ENCODE assay signal across 23 mouse cellular contexts in genomic region chrX:130149216-130149615, GRCm38 (mm10).
DNase-seq lines count a peak whose midpoint lies in the region; ATAC-seq and TF ChIP-seq lines count a peak whose summit lies in the region.
"Had no signal": no experiment of that assay in that cellular context is flagged by ENCODE, and none has a peak within 500 bp of the region (broad histone marks: within the 10 kb centered on the region; RNA-seq: fewer than 3 reads in every experiment).

No protein-coding gene starts in this region.

- no peaks in the 10 kb centered on the region for H3K36me3 ChIP-seq in forebrain, postnatal 0 days (ENCODE audit: insufficient read depth)
- no peaks in the 10 kb centered on the region for H3K36me3 ChIP-seq in forebrain, embryonic 15.5 days
- H3K36me3 ChIP-seq in liver, postnatal 0 days (replicated peaks; ENCODE audit: insufficient read depth, low read length), result no peaks in the 10 kb centered on the region
- no peaks in the 10 kb centered on the region for H3K36me3 ChIP-seq in liver, embryonic 11.5 days (ENCODE audit: control insufficient read depth, insufficient read depth, low read length)
- H3K36me3 ChIP-seq in ES-E14 (ENCODE audit: control insufficient read depth, insufficient read depth, low read length, poor library complexity, severe bottlenecking), result no peaks in the 10 kb centered on the region
- H3K36me3 ChIP-seq: embryonic facial prominence, embryonic 10.5 days; G1E; heart, embryonic 13.5 days; intestine, embryonic 15.5 days; liver, embryonic 13.5 days; midbrain, embryonic 12.5 days had no signal

- DNase-seq in forebrain, postnatal 0 days, result no peak
- DNase-seq in liver, postnatal 0 days, result no peak
- DNase-seq in liver, embryonic 11.5 days (ENCODE audit: low spot score), result no peak
- DNase-seq in ES-E14 (ENCODE audit: low read depth, low spot score), result no peak
- DNase-seq in layer of hippocampus, adult 18-20 months (ENCODE audit: low spot score in 2 of 2), result no peak
- DNase-seq in embryo, embryonic 11 days, result no peak
- DNase-seq: adrenal gland, postnatal 36 days; cerebellum, adult 9-11 months; gastrocnemius, postnatal 36 days; kidney, postnatal 25 days; left cerebral cortex, postnatal 4 days; liver, embryonic 13.5 days; lung, postnatal 14 days had no signal

- no peak overlapping the region for H3K9ac ChIP-seq in forebrain, postnatal 0 days
- no peak overlapping the region for H3K9ac ChIP-seq in forebrain, embryonic 15.5 days (replicated peaks)
- no peak overlapping the region for H3K9ac ChIP-seq in liver, postnatal 0 days (replicated peaks)
- H3K9ac ChIP-seq in liver, embryonic 11.5 days (ENCODE audit: low read depth, low read length), result no peak overlapping the region
- H3K9ac ChIP-seq in ES-E14 (ENCODE audit: insufficient read depth, low read depth, low read length, poor library complexity, severe bottlenecking), result no peak overlapping the region
- H3K9ac ChIP-seq: heart, embryonic 13.5 days; intestine, embryonic 15.5 days; liver, embryonic 13.5 days; midbrain, embryonic 12.5 days had no signal

- H3K4me3 ChIP-seq in forebrain, postnatal 0 days (ENCODE audit: low read depth, low read length), result no peak overlapping the region
- H3K4me3 ChIP-seq in forebrain, embryonic 15.5 days, result no peak overlapping the region
- no peak overlapping the region for H3K4me3 ChIP-seq in liver, postnatal 0 days (ENCODE audit: low read depth, low read length)
- no peak overlapping the region for H3K4me3 ChIP-seq in liver, embryonic 11.5 days (ENCODE audit: low read depth, low read length)
- no peak overlapping the region for H3K4me3 ChIP-seq in ES-E14 (ENCODE audit: insufficient read depth in 1 of 2, low read depth in 1 of 2, low read length in 2 of 2, poor library complexity in 1 of 2, severe bottlenecking in 1 of 2)
- H3K4me3 ChIP-seq: embryonic facial prominence, embryonic 10.5 days; erythroblast, embryonic 14.5 days; heart, embryonic 13.5 days; intestine, embryonic 15.5 days; liver, embryonic 13.5 days; midbrain, embryonic 12.5 days; myocyte had no signal

- H3K4me2 ChIP-seq in forebrain, postnatal 0 days (ENCODE audit: low read depth), result no peak overlapping the region
- no peak overlapping the region for H3K4me2 ChIP-seq in forebrain, embryonic 15.5 days (replicated peaks)
- H3K4me2 ChIP-seq in liver, postnatal 0 days (ENCODE audit: low read depth, low read length), result no peak overlapping the region
- no peak overlapping the region for H3K4me2 ChIP-seq in liver, embryonic 11.5 days
- H3K4me2 ChIP-seq: heart, embryonic 13.5 days; intestine, embryonic 15.5 days; liver, embryonic 13.5 days; midbrain, embryonic 12.5 days had no signal

- H3K9me3 ChIP-seq in forebrain, postnatal 0 days (ENCODE audit: low read length), result no peaks in the 10 kb centered on the region
- no peaks in the 10 kb centered on the region for H3K9me3 ChIP-seq in forebrain, embryonic 15.5 days
- H3K9me3 ChIP-seq in liver, postnatal 0 days (ENCODE audit: low read length), result no peaks in the 10 kb centered on the region
- H3K9me3 ChIP-seq in liver, embryonic 11.5 days (ENCODE audit: control insufficient read depth, low read length), result no peaks in the 10 kb centered on the region
- no peaks in the 10 kb centered on the region for H3K9me3 ChIP-seq in ES-E14 (ENCODE audit: control insufficient read depth, insufficient read depth, low read depth, low read length)
- H3K9me3 ChIP-seq: embryonic facial prominence, embryonic 10.5 days; G1E; heart, embryonic 13.5 days; intestine, embryonic 15.5 days; liver, embryonic 13.5 days; midbrain, embryonic 12.5 days had no signal

- TF ChIP-seq EP300 in liver, postnatal 0 days (IDR thresholded peaks at IDR 0.05; ENCODE audit: low read depth), result no peak

- in situ Hi-C loops in ES-E14 (cut with MboI; ENCODE audit: low sequenced_read_pairs in 2 of 2, unreplicated experiment in 2 of 2), result no loop called here

- TF ChIP-seq CTCF in forebrain, postnatal 0 days (IDR thresholded peaks at IDR 0.05; ENCODE audit: low read depth), result 0 out of 2 replicates have a peak, but pooled peaks have one; percentile 13
- peak; percentile 21 for TF ChIP-seq CTCF in liver, postnatal 0 days (IDR thresholded peaks at IDR 0.05; ENCODE audit: low read depth)

- no peaks in the 10 kb centered on the region for H3K4me1 ChIP-seq in forebrain, postnatal 0 days (ENCODE audit: insufficient read depth)
- no peaks in the 10 kb centered on the region for H3K4me1 ChIP-seq in forebrain, embryonic 15.5 days
- no peaks in the 10 kb centered on the region for H3K4me1 ChIP-seq in liver, postnatal 0 days (ENCODE audit: insufficient read depth)
- no peaks in the 10 kb centered on the region for H3K4me1 ChIP-seq in liver, embryonic 11.5 days (replicated peaks; ENCODE audit: control insufficient read depth, insufficient read depth, low read length)
- no peaks in the 10 kb centered on the region for H3K4me1 ChIP-seq in ES-E14 (ENCODE audit: control insufficient read depth in 2 of 2, insufficient read depth in 2 of 2, low read length in 2 of 2, poor library complexity in 1 of 2)
- H3K4me1 ChIP-seq: embryonic facial prominence, embryonic 10.5 days; heart, embryonic 13.5 days; intestine, embryonic 15.5 days; liver, embryonic 13.5 days; midbrain, embryonic 12.5 days had no signal

- H3K27me3 ChIP-seq in forebrain, postnatal 0 days (ENCODE audit: insufficient read depth, low read length), result no peaks in the 10 kb centered on the region
- no peaks in the 10 kb centered on the region for H3K27me3 ChIP-seq in forebrain, embryonic 15.5 days
- H3K27me3 ChIP-seq in liver, postnatal 0 days (ENCODE audit: insufficient read depth, low read length), result no peaks in the 10 kb centered on the region
- no peaks in the 10 kb centered on the region for H3K27me3 ChIP-seq in liver, embryonic 11.5 days (replicated peaks; ENCODE audit: control insufficient read depth, insufficient read depth, low read length)
- H3K27me3 ChIP-seq: heart, embryonic 13.5 days; intestine, embryonic 15.5 days; liver, embryonic 13.5 days; midbrain, embryonic 12.5 days had no signal

- ATAC-seq in forebrain, postnatal 0 days, result no peak
- no peak for ATAC-seq in forebrain, embryonic 15.5 days (replicated peaks)
- no peak for ATAC-seq in liver, postnatal 0 days
- no peak for ATAC-seq in liver, embryonic 11.5 days (replicated peaks; ENCODE audit: low FRiP score)
- ATAC-seq in megakaryocyte progenitor cell, adult 5-6 weeks (replicated peaks; ENCODE audit: poor library complexity), result 0 out of 2 replicates have a peak, but pooled peaks have one; percentile 23
- ATAC-seq: activated CD4-positive, CD25-positive, alpha-beta regulatory T cell, adult 4 months; intestine, embryonic 15.5 days had no signal

- no peak overlapping the region for H3K27ac ChIP-seq in forebrain, postnatal 0 days (ENCODE audit: low read depth, low read length)
- no peak overlapping the region for H3K27ac ChIP-seq in forebrain, embryonic 15.5 days (replicated peaks)
- H3K27ac ChIP-seq in liver, postnatal 0 days (ENCODE audit: low read depth), result no peak overlapping the region
- H3K27ac ChIP-seq in liver, embryonic 11.5 days (ENCODE audit: low read depth, low read length), result no peak overlapping the region
- H3K27ac ChIP-seq in ES-E14 (ENCODE audit: insufficient read depth, low read depth, low read length, poor library complexity, severe bottlenecking), result no peak overlapping the region
- H3K27ac ChIP-seq: embryonic facial prominence, embryonic 10.5 days; heart, embryonic 13.5 days; intestine, embryonic 15.5 days; liver, embryonic 13.5 days; midbrain, embryonic 12.5 days had no signal

TF ChIP-seq in ES-E14, 5 proteins besides CTCF, POLR2A, EP300 and RAD21:
- TF ChIP-seq CHD2 (IDR thresholded peaks at IDR 0.05; ENCODE audit: low read depth, low read length) (no peak), HCFC1 (IDR thresholded peaks at IDR 0.05; ENCODE audit: borderline replicate concordance, insufficient read depth, low read length) (no peak), MAFK (IDR thresholded peaks at IDR 0.05; ENCODE audit: insufficient read depth, low read depth, low read length) (no peak), ZNF384 (IDR thresholded peaks at IDR 0.05; ENCODE audit: low read depth, low read length) (peak; percentile 69), ZC3H11A (IDR thresholded peaks at IDR 0.05; ENCODE audit: borderline replicate concordance, low read depth, low read length) (no peak)
